Mouse (Mus musculus) forebrain, embryonic 14.5 days (tissue): ENCODE measurements around the gene Osgin1. TPM values are rescaled to one million over a fixed set of nuclear protein-coding genes. Genes with fewer than 3 reads are reported as not detected.

Source experiments
- ATAC-seq: fragments of 200-750 bp; cut with Nextera tagmentation; 2 replicates; pipeline ENCODE4 v1.8.0; 2017; ENCODE audit warnings: mild to moderate bottlenecking, moderate library complexity
- DNase-seq: peaks from one replicate; pipeline ENCODE4 v3.0.0-alpha.2; 2015; ENCODE audit warnings: low spot score
- H3K27ac ChIP-seq: fragments of 300-500 bp; sonication (generic); 2 replicates; pipeline ENCODE4 v1.5.1; 2014; ENCODE audit warnings: low read depth, mild to moderate bottlenecking, control low read depth, low read length, moderate library complexity
- H3K27me3 ChIP-seq: fragments of 300-500 bp; sonication (generic); replicated peaks from 2 replicates; pipeline ENCODE4 v1.6.1; 2014; ENCODE audit warnings: low read length, control low read depth, mixed read lengths; ENCODE audit not compliant: control insufficient read depth, insufficient read depth
- H3K36me3 ChIP-seq: fragments of 300-500 bp; sonication (generic); 2 replicates; pipeline ENCODE4 v1.6.1; 2014; ENCODE audit warnings: low read length, control low read depth; ENCODE audit not compliant: control insufficient read depth, insufficient read depth
- H3K4me1 ChIP-seq: fragments of 300-500 bp; sonication (generic); 2 replicates; pipeline ENCODE4 v1.6.1; 2014; ENCODE audit warnings: antibody characterized with exemption, low read length, control low read depth; ENCODE audit not compliant: control insufficient read depth, insufficient read depth
- H3K4me2 ChIP-seq: fragments of 300-500 bp; sonication (generic); 2 replicates; pipeline ENCODE4 v1.6.1; 2014; ENCODE audit warnings: mild to moderate bottlenecking, control low read depth, low read length
- H3K4me3 ChIP-seq: fragments of 300-500 bp; sonication (generic); 2 replicates; pipeline ENCODE4 v1.5.1; 2014; ENCODE audit warnings: low read depth, low read length, control low read depth
- H3K9ac ChIP-seq: fragments of 300-500 bp; sonication (generic); 2 replicates; pipeline ENCODE4 v1.6.1; 2014; ENCODE audit warnings: mild to moderate bottlenecking, low read length, control low read depth, moderate library complexity
- H3K9me3 ChIP-seq: fragments of 300-500 bp; sonication (generic); replicated peaks from 2 replicates; pipeline ENCODE4 v1.6.1; 2016; ENCODE audit warnings: low read length, control low read depth, mixed read lengths; ENCODE audit not compliant: control insufficient read depth
- WGBS: fragments of 180-500 bp; shearing (Covaris S2); extraction: QIAGEN DNeasy Blood & Tissue Kit; methylation state at CpG from one replicate; pipeline ENCODE4 v1.1.7; 2014; 5-methylcytosine and 5-hydroxymethylcytosine counted together
- polyA plus RNA-seq: library from polyadenylated mRNA; unstranded; fragments of >200 nt; fragmentation: Nextera tagmentation; extraction: Ambion mirVana; gene quantifications from 2 replicates; pipeline ENCODE4 v1.2.1, GENCODE M21; 2014

Osgin1 gene
- polyA plus RNA-seq, 1 experiment from 2014 or later: 0.28 TPM

DNA sequence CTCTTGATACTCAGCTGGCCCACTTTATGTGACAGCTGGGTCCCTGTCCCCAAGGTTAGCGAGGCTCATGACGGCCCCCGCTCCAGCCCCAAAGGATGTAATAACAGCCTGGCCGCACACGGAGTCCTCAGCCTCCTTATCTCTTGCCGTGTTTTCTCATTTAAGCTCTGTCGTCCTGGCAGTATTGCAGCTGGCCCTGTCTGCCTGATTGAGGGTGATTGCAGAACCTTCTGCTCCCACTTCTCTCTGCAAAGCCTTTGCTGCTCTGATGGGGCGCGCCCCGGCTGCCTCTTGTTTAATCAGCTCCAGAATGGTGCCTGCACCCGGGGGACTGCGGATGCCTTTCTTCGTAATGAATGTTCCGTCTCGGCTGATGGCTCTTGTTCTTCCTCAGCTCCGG is 25.8 kb downstream of the Osgin1 start:
- Histone ChIP-seq H3K4me2 (no peak overlapping the region), H3K27ac (peak overlapping the region; percentile 67; the same call in 1 of the 2 replicates), H3K4me3 (no peak overlapping the region), H3K36me3 (no peaks in the 10 kb centered on the region), H3K9ac (0 out of 2 replicates have a peak overlapping the region, but pooled peaks have one; percentile 1), H3K4me1 (peaks cover 19% of the 10 kb centered on the region), H3K9me3 (no peaks in the 10 kb centered on the region), H3K27me3 (0 out of 2 replicates have a peak, but pooled peaks cover 3% of the 10 kb centered on the region)
- peak; percentile 43; the same call in 1 of the 2 replicates for ATAC-seq
- WGBS: 43% methylated on average over 16 of the region's 16 CpGs
- DNase-seq: peak; percentile 74

DNA sequence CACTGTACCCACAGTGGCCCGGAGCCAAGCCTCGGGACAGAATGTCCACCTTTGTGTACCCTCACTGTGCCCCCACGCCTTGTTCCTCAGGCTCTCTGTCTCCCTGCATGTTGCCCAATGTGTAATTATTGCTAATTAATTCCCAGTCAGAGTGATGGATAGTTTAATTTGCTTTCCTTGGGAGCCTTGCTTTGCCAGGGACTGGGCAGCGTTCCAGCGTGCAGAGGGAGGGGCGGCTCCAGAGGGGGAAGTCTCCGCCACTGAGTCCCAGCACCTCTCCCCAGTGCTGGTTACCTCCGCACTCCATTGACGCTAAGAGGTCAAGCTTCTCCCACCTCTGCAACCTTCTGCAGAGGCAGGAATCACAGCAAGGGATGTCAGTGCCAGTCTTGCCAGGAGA is 27.4 kb downstream of the Osgin1 start:
- Histone ChIP-seq H3K4me3 (no peak overlapping the region), H3K4me1 (peaks cover 30% of the 10 kb centered on the region), H3K9ac (no peak overlapping the region), H3K27me3 (0 out of 2 replicates have a peak, but pooled peaks cover 3% of the 10 kb centered on the region), H3K9me3 (no peaks in the 10 kb centered on the region), H3K4me2 (no peak overlapping the region), H3K27ac (0 out of 2 replicates have a peak overlapping the region, but pooled peaks have one; percentile 11), H3K36me3 (no peaks in the 10 kb centered on the region)
- 10% methylated on average over 9 of the region's 9 CpGs for WGBS
- peak; percentile 91 for DNase-seq
- peak; percentile 70 for ATAC-seq

DNA sequence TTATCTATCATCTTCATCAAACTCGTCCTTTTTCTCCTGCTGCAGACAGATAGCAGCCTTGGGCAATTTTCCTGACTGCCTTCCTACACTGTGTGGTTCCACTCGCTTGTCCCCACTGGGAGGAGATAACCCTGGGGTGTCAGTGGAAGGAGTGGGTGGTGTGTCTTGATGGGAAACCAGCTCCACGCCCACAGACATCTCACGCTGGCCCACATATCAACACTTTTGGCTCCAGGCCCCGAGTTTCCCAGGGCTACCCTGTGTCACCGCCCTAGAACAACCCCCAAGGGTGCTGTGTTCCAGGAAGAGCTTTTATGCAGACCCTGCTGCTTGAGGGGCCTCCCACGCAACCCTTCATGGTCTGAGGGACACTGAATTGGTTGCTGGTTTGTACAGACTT is 29.8 kb downstream of the Osgin1 start:
- peak; percentile 37 for DNase-seq
- Histone ChIP-seq H3K36me3 (no peaks in the 10 kb centered on the region), H3K4me2 (no peak overlapping the region), H3K4me1 (peaks cover 36% of the 10 kb centered on the region), H3K4me3 (no peak overlapping the region), H3K27me3 (0 out of 2 replicates have a peak, but pooled peaks cover 3% of the 10 kb centered on the region), H3K27ac (no peak overlapping the region), H3K9ac (no peak overlapping the region), H3K9me3 (no peaks in the 10 kb centered on the region)
- WGBS: 47% methylated on average over 7 of the region's 7 CpGs
- peak; percentile 37 for ATAC-seq

DNA sequence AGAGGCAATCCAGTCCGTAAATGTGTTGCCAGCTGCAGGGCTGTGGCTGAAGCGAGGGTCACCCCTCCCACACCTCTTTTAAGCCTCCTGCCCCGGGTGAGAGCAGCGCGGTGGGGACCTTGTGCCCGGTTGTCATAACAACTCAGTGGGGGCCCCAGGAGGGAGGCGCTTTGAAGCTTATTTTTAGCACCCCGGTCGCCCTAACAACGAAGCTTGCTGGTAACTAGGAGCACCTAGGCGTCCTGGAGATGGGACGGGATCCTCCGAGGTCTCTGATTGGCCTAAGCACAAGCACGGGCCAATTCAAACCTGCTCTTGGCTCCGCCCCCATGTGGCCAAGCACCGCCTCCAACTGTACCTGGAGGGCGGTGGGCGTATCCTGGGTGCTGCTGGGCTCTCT is 32.2 kb downstream of the Osgin1 start:
- Histone ChIP-seq H3K36me3 (no peaks in the 10 kb centered on the region), H3K4me2 (peak overlapping the region; percentile 26), H3K4me3 (no peak overlapping the region), H3K27ac (no peak overlapping the region), H3K4me1 (peaks cover 29% of the 10 kb centered on the region), H3K9me3 (no peaks in the 10 kb centered on the region), H3K9ac (no peak overlapping the region), H3K27me3 (0 out of 2 replicates have a peak, but pooled peaks cover 3% of the 10 kb centered on the region)
- WGBS: 2% methylated on average over 18 of the region's 18 CpGs
- DNase-seq (peak; percentile 59), ATAC-seq (peak; percentile 17; the same call in 1 of the 2 replicates)

DNA sequence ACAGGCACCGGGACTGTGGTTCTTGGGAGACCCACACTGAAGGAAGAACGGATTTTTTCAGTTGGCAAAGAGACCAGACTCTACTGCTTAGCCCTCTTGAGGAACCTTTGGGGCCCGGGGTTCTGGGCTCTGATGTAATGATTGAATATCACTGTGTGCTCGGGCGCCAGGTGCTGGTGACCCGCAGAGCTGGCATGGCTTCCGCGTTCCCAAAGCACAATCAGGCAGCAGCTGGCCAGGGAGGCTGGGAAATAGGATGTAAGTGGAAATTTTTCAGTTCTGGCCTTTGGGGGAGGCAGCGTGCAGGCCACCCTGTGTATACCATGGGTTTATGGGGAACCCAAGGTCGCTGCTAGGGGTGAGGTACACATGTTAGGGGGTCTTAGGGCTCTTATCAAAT is 32.9 kb downstream of the Osgin1 start:
- Histone ChIP-seq H3K27me3 (0 out of 2 replicates have a peak, but pooled peaks cover 3% of the 10 kb centered on the region), H3K36me3 (no peaks in the 10 kb centered on the region), H3K4me2 (no peak overlapping the region), H3K4me1 (peaks cover 23% of the 10 kb centered on the region), H3K4me3 (no peak overlapping the region), H3K9me3 (no peaks in the 10 kb centered on the region), H3K9ac (no peak overlapping the region), H3K27ac (no peak overlapping the region)
- 79% methylated on average over 10 of the region's 10 CpGs for WGBS
- peak; percentile 37 for DNase-seq
- no peak for ATAC-seq

DNA sequence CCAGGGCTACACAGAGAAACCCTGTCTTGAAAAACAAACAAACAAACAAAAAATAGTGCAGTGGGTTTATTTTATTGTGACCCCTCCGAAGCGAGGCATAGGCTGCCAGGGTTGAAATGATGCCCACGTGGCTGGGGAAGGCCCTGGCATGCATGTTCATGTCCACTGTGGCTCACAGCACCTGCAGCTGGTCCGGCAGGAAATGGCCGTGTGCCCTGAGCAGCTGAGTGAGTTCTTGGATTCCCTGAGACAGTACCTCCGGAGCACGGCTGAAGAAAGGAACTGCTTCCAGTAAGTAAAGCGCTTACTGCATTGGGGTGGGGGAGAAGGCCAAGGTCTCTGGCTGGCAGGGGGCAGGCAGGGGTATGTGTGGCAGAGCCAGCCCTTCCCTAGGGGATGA is 34.2 kb downstream of the Osgin1 start:
- no peak overlapping the region for H3K4me3 ChIP-seq
- H3K36me3 ChIP-seq: no peaks in the 10 kb centered on the region
- DNase-seq (no peak), ATAC-seq (no peak)
- 93% methylated on average over 8 of the region's 8 CpGs for WGBS
- no peaks in the 10 kb centered on the region for H3K9me3 ChIP-seq
- H3K27ac ChIP-seq: no peak overlapping the region
- H3K4me2 ChIP-seq: no peak overlapping the region
- H3K4me1 ChIP-seq: peaks cover 23% of the 10 kb centered on the region
- H3K9ac ChIP-seq: no peak overlapping the region
- H3K27me3 ChIP-seq: no peaks in the 10 kb centered on the region

DNA sequence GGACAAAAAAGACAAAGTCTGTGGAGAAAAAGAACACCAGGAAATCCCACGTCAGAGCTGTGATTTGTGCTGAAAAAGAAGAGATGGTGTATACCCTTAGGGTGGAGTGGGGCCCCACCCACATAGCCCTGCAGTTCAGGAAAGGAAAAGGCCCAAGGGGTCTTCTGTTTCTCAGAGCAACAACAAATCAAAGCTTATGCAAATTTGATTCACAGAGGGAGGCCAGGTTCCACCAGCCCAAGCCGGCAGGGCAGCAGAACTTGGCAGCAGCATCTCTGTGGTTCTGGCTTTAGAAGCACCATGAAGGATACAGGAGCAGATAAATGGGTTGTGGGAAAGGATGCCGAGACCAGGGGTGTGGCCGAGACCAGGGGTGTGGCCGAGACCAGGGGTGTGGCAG is 44.8 kb downstream of the Osgin1 start:
- no peak overlapping the region for H3K4me3 ChIP-seq
- WGBS: 19% methylated on average over 5 of the region's 5 CpGs
- ATAC-seq (no peak), DNase-seq (no peak)
- no peak overlapping the region for H3K9ac ChIP-seq
- H3K9me3 ChIP-seq: no peaks in the 10 kb centered on the region
- H3K27me3 ChIP-seq: no peaks in the 10 kb centered on the region
- H3K27ac ChIP-seq: no peak overlapping the region
- no peaks in the 10 kb centered on the region for H3K36me3 ChIP-seq
- no peak overlapping the region for H3K4me2 ChIP-seq
- H3K4me1 ChIP-seq: no peaks in the 10 kb centered on the region

DNA sequence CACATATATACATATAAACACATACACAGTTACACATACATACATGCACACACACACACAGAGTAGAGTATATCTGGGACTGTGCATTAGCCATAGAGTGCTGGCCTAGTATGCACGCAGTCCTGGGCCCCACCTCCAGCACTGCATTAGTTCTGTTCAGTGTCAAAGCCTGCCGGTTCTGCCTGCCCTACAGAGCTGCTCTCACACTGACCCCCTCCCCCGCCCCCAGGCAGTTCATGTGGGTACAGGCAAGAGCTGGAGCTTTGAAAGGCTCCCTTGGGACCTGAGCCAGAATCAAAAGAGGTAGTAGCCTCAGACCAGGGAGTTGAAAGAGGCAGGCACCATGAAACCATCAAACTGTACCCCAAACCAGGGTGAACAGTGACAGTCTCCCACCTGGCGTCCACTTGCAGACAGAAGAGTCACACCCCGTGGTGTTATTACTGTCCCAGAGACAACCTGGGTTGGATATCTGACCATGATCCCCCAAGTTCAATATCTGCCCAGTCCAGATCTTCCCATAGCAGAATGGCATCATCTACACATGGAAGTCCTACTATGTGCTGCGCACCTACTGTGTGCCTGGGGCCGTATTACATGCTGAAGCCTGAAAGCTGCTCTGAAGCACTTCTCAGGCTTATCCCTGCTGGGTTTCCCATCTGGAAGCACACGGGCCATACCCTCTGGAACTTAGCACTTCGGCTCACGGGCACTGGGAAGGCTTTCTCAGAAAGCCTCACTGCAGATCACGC is 50.4 kb downstream of the Osgin1 start:
- 83% methylated on average over 11 of the region's 11 CpGs for WGBS
- H3K36me3 ChIP-seq: no peaks in the 10 kb centered on the region
- no peak for ATAC-seq
- no peaks in the 10 kb centered on the region for H3K4me1 ChIP-seq
- H3K9ac ChIP-seq: no peak overlapping the region
- no peak overlapping the region for H3K4me3 ChIP-seq
- no peak overlapping the region for H3K27ac ChIP-seq
- no peaks in the 10 kb centered on the region for H3K9me3 ChIP-seq
- H3K4me2 ChIP-seq: no peak overlapping the region
- H3K27me3 ChIP-seq: no peaks in the 10 kb centered on the region
- DNase-seq: no peak

DNA sequence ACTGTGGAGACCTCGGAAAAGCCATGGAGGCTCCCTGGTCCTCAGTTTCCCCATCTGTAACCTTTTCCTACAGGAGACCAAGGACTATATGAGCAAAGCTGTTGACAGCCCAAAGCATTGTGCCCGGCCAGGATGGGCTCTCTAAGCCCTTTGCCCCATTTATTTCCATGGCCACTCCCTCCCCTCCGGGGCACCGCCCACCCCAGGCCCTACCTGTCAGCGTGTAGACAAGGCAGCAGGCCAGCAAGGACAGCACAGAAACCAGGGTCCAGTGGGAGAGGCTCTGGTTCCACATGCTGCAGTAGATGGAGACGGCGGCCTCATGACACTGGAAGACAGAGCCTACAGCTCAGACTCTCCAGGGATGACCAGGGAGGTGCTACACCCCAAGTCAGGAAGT is 53.2 kb downstream of the Osgin1 start:
- H3K36me3 ChIP-seq: no peaks in the 10 kb centered on the region
- 73% methylated on average over 7 of the region's 7 CpGs for WGBS

More for the DNA sequence above, 53.2 kb downstream of the Osgin1 start:
- Histone ChIP-seq H3K4me2 (no peak overlapping the region), H3K27me3 (no peaks in the 10 kb centered on the region), H3K9me3 (no peaks in the 10 kb centered on the region), H3K9ac (no peak overlapping the region), H3K27ac (no peak overlapping the region), H3K4me3 (no peak overlapping the region), H3K4me1 (no peaks in the 10 kb centered on the region)
- DNase-seq: no peak
- no peak for ATAC-seq
